14 mouse cellular contexts compared by ENCODE assay signal in genomic region chr11:113782006-113782405, GRCm38 (mm10). TPM values are rescaled to one million over a fixed set of nuclear protein-coding genes. Genes with fewer than 3 reads are reported as not detected.
DNase-seq lines count a peak whose midpoint lies in the region; ATAC-seq and TF ChIP-seq lines count a peak whose summit lies in the region.
"Had no signal": no experiment of that assay in that cellular context is flagged by ENCODE, and none has a peak within 500 bp of the region (broad histone marks: within the 10 kb centered on the region; RNA-seq: fewer than 3 reads in every experiment).

No protein-coding gene starts in this region.

- H3K27me3 ChIP-seq in heart, embryonic 13.5 days (replicated peaks): no peaks in the 10 kb centered on the region
- H3K27me3 ChIP-seq in neural tube, embryonic 12.5 days (replicated peaks): no peaks in the 10 kb centered on the region
- no peaks in the 10 kb centered on the region for H3K27me3 ChIP-seq in forebrain, embryonic 16.5 days (replicated peaks; ENCODE audit: control insufficient read depth, insufficient read depth, low read length)
- no peaks in the 10 kb centered on the region for H3K27me3 ChIP-seq in midbrain, embryonic 16.5 days (ENCODE audit: control insufficient read depth, insufficient read depth, low read depth, low read length)
- no peaks in the 10 kb centered on the region for H3K27me3 ChIP-seq in liver, postnatal 0 days (ENCODE audit: insufficient read depth, low read length)

- TF ChIP-seq CTCF in liver, postnatal 0 days (IDR thresholded peaks at IDR 0.05; ENCODE audit: low read depth): no peak

- no peaks in the 10 kb centered on the region for H3K36me3 ChIP-seq in heart, embryonic 13.5 days
- H3K36me3 ChIP-seq in neural tube, embryonic 12.5 days: 0 out of 2 replicates have a peak, but pooled peaks cover 2% of the 10 kb centered on the region
- H3K36me3 ChIP-seq in forebrain, embryonic 16.5 days (ENCODE audit: control insufficient read depth, insufficient read depth): no peaks in the 10 kb centered on the region
- H3K36me3 ChIP-seq in midbrain, embryonic 16.5 days (ENCODE audit: control insufficient read depth, insufficient read depth, low read length): no peaks in the 10 kb centered on the region
- H3K36me3 ChIP-seq in liver, postnatal 0 days (replicated peaks; ENCODE audit: insufficient read depth, low read length): no peaks in the 10 kb centered on the region

- no peak for TF ChIP-seq EP300 in liver, postnatal 0 days (IDR thresholded peaks at IDR 0.05; ENCODE audit: low read depth)

- no peak for DNase-seq in heart, adult 18-20 months
- DNase-seq in neural tube, embryonic 10.5 days (ENCODE audit: extremely low spot score, low spot score): no peak
- no peak for DNase-seq in gastrocnemius, adult 18-20 months (ENCODE audit: low spot score)
- DNase-seq in liver, postnatal 0 days: no peak
- DNase-seq: cerebellum, postnatal 25 days; gastrocnemius, postnatal 25 days; kidney, adult 18-20 months; lung, postnatal 4 days; retina, postnatal 1 day had no signal

- 36% methylated on average over 2 of the region's 2 CpGs for WGBS in heart, embryonic 13.5 days
- WGBS in neural tube, embryonic 12.5 days: 51% methylated on average over 2 of the region's 2 CpGs
- 27% methylated on average over 2 of the region's 2 CpGs for WGBS in forebrain, embryonic 16.5 days
- 44% methylated on average over 2 of the region's 2 CpGs for WGBS in midbrain, embryonic 16.5 days
- WGBS in liver, postnatal 0 days (ENCODE audit: insufficient replicate concordance): 82% methylated on average over 2 of the region's 2 CpGs

- H3K4me3 ChIP-seq in heart, embryonic 13.5 days: no peak overlapping the region
- H3K4me3 ChIP-seq in neural tube, embryonic 12.5 days: no peak overlapping the region
- H3K4me3 ChIP-seq in forebrain, embryonic 16.5 days (replicated peaks; ENCODE audit: low read length): no peak overlapping the region
- no peak overlapping the region for H3K4me3 ChIP-seq in midbrain, embryonic 16.5 days (ENCODE audit: low read depth, low read length)
- H3K4me3 ChIP-seq in liver, postnatal 0 days (ENCODE audit: low read depth, low read length): no peak overlapping the region
- H3K4me3 ChIP-seq: myocyte had no signal

- H3K9me3 ChIP-seq in heart, embryonic 13.5 days: no peaks in the 10 kb centered on the region
- H3K9me3 ChIP-seq in neural tube, embryonic 12.5 days: no peaks in the 10 kb centered on the region
- no peaks in the 10 kb centered on the region for H3K9me3 ChIP-seq in forebrain, embryonic 16.5 days (ENCODE audit: control insufficient read depth, low read length)
- H3K9me3 ChIP-seq in midbrain, embryonic 16.5 days (replicated peaks; ENCODE audit: control insufficient read depth, low read length, poor library complexity, severe bottlenecking): no peaks in the 10 kb centered on the region
- H3K9me3 ChIP-seq in liver, postnatal 0 days (ENCODE audit: low read length): no peaks in the 10 kb centered on the region

- no peak for ATAC-seq in heart, embryonic 13.5 days (ENCODE audit: extremely low read depth, insufficient number of reproducible peaks, low FRiP score, low TSS enrichment)
- ATAC-seq in neural tube, embryonic 12.5 days (ENCODE audit: low FRiP score, low read depth): no peak
- no peak for ATAC-seq in forebrain, embryonic 16.5 days
- ATAC-seq in midbrain, embryonic 16.5 days: no peak
- ATAC-seq in liver, postnatal 0 days: no peak

- H3K4me2 ChIP-seq in heart, embryonic 13.5 days: no peak overlapping the region
- no peak overlapping the region for H3K4me2 ChIP-seq in neural tube, embryonic 12.5 days (replicated peaks)
- no peak overlapping the region for H3K4me2 ChIP-seq in forebrain, embryonic 16.5 days (ENCODE audit: low read length)
- H3K4me2 ChIP-seq in midbrain, embryonic 16.5 days (ENCODE audit: low read length): no peak overlapping the region
- no peak overlapping the region for H3K4me2 ChIP-seq in liver, postnatal 0 days (ENCODE audit: low read depth, low read length)

- no peak overlapping the region for H3K9ac ChIP-seq in heart, embryonic 13.5 days
- no peak overlapping the region for H3K9ac ChIP-seq in neural tube, embryonic 12.5 days
- no peak overlapping the region for H3K9ac ChIP-seq in forebrain, embryonic 16.5 days (replicated peaks; ENCODE audit: low read depth, low read length)
- H3K9ac ChIP-seq in midbrain, embryonic 16.5 days (ENCODE audit: low read depth, low read length): no peak overlapping the region
- no peak overlapping the region for H3K9ac ChIP-seq in liver, postnatal 0 days (replicated peaks)

- peak overlapping the region; percentile 17; the same call in 1 of the 2 replicates for H3K27ac ChIP-seq in heart, embryonic 13.5 days (replicated peaks)
- 0 out of 2 replicates have a peak overlapping the region, but pooled peaks have one; percentile 26 for H3K27ac ChIP-seq in neural tube, embryonic 12.5 days
- H3K27ac ChIP-seq in forebrain, embryonic 16.5 days (ENCODE audit: low read length): peak overlapping the region; percentile 62
- H3K27ac ChIP-seq in midbrain, embryonic 16.5 days (ENCODE audit: low read length): peak overlapping the region; percentile 44; the same call in 1 of the 2 replicates
- H3K27ac ChIP-seq in liver, postnatal 0 days (ENCODE audit: low read depth): no peak overlapping the region

- H3K4me1 ChIP-seq in heart, embryonic 13.5 days: peaks cover 69% of the 10 kb centered on the region
- H3K4me1 ChIP-seq in neural tube, embryonic 12.5 days: peaks cover 60% of the 10 kb centered on the region
- peaks cover 40% of the 10 kb centered on the region for H3K4me1 ChIP-seq in forebrain, embryonic 16.5 days (replicated peaks; ENCODE audit: control insufficient read depth, insufficient read depth, low read length)
- peaks cover 19% of the 10 kb centered on the region for H3K4me1 ChIP-seq in midbrain, embryonic 16.5 days (ENCODE audit: control insufficient read depth, insufficient read depth, low read length)
- H3K4me1 ChIP-seq in liver, postnatal 0 days (ENCODE audit: insufficient read depth): peaks cover 44% of the 10 kb centered on the region

RNA-seq across cellular contexts. Expression of gene Cdc42ep4, which starts 30.3 kb away (rescaled TPM):
- 24.0 and 26.1 TPM in 2 replicates for polyA plus RNA-seq in heart, embryonic 13.5 days (2015; fragmentation: Nextera tagmentation; extraction: Ambion mirVana)
- total RNA-seq in heart, adult 18-20 months (2021): 10 to 100 TPM; 19.1 to 23.8 TPM
- 95.8 TPM in 2 replicates for polyA plus RNA-seq in neural tube, embryonic 12.5 days (2016; fragmentation: Nextera tagmentation; extraction: Ambion mirVana)
- 99.9 and 100 TPM in 2 replicates for polyA plus RNA-seq in forebrain, embryonic 16.5 days (2015; fragmentation: Nextera tagmentation; extraction: Ambion mirVana)
- 73.2 and 75.0 TPM in 2 replicates for polyA plus RNA-seq in midbrain, embryonic 16.5 days (2015; fragmentation: Nextera tagmentation; extraction: Ambion mirVana)
- total RNA-seq in gastrocnemius, adult 18-20 months (2021): 1 to 10 TPM; 4.5 to 7.4 TPM
- 12.4 and 13.7 TPM in 2 replicates for polyA plus RNA-seq in liver, postnatal 0 days (2015; fragmentation: Nextera tagmentation; extraction: Ambion mirVana)
